Mouse (Mus musculus) gastrocnemius, postnatal 36 days (tissue): ENCODE data around the gene Ano2. TPM values are rescaled to one million over a fixed set of nuclear protein-coding genes. Genes with fewer than 3 reads are reported as not detected.

ENCODE experiments used
- DNase-seq, 2 experiments: peaks; one replicate each; pipeline ENCODE4 v3.0.0; 2022
- intact Hi-C: fragments of 180-260 bp; cut with DNase I; formaldehyde crosslinking; loops from one replicate; pipeline ENCODE4 v1.15.1; 2025
- long read RNA-seq, 2 experiments: library from polyadenylated mRNA; stranded (forward); transcript quantifications; one replicate each; pipeline ENCODE4 v2.0.0; 2021
- total RNA-seq, 2 experiments: library from RNA; stranded (reverse); gene quantifications; 2 replicates each; pipeline ENCODE4 v1.2.3; 2021

The Ano2 gene
- not detected for total RNA-seq
- long read RNA-seq, experiment 1, result 0 reads
- long read RNA-seq, experiment 2, result 0 reads

GRCm38 (mm10) chr6:125690057-125690703 lies at the start of gene Ano2:
Gene Ano2 (plus strand): TSS chr6:125690419.
- intact Hi-C loops, result no loop called here
- no peak for DNase-seq

- no peak for DNase-seq
- intact Hi-C loops, result no loop called here
Observed at GRCm38 (mm10) chr6:125640486-125640885, 49.7 kb upstream of the Ano2 start.

GRCm38 (mm10) chr6:125641146-125641545 lies 49.1 kb upstream of the Ano2 start:
- DNase-seq, result no peak
- intact Hi-C loops, result no loop called here

DNA sequence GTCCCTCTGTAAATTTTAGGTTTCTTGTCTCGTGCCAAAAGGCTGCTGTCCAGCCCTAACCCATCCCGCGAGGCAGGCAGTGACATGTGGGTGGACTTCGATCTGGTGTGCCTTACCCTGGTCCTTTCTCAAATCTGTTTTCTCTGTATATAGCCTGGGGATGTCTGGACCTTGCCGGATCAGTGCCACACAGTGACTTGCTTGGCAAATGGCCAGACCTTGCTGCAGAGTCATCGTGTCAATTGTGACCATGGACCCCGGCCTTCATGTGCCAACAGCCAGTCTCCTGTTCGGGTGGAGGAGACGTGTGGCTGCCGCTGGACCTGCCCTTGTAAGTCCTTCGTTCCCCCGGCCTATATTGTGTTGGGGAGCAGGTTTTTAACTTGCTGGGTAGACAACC lies 41.3 kb upstream of the Ano2 start:
- intact Hi-C loops, result no loop called here
- no peak for DNase-seq

DNA sequence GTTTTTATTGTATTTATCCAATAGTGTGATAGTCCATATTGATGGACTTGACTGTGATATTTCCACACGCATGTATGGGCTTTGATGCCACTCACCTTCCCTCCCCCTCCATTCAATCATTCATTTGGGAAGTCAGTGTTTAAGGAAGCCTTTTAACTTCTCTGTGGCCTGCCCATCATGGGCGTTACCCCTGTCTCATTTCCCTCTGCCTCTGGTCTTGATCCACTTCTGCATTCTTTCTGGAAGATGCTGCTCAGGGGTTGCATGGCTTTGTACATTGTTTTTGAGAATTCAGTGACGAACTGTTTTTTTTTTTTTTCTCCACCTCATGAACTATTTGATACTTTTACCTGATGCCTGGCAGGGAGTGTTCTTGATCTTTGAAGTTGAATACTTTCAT lies 38.9 kb upstream of the Ano2 start:
- intact Hi-C loops, result no loop called here
- DNase-seq, result no peak

DNA sequence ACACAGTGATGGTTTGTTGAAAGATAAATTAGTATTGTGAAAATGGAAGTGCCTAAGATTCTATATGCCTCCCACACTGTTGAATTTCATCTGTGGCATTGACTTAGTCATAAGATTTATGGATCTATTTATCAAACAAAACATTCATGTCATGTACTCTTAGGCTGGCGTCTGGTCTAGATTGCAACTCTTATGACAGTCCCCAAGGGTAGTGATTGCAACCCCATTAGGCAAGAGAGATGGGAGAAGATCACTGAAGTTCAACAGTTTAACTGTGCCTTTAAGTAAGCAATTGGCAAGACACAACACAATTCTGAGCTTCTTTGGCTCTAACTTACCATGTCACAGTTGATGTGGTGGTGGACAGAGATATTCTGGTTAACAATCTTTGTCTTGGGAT lies 36.8 kb upstream of the Ano2 start:
- no peak for DNase-seq
- intact Hi-C loops, result no loop called here

GRCm38 (mm10) chr6:125656921-125657320 lies 33.3 kb upstream of the Ano2 start:
- intact Hi-C loops, result no loop called here
- no peak for DNase-seq

- intact Hi-C loops, result no loop called here
- DNase-seq, result no peak
Observed at GRCm38 (mm10) chr6:125657966-125658365, 32.3 kb upstream of the Ano2 start.

DNA sequence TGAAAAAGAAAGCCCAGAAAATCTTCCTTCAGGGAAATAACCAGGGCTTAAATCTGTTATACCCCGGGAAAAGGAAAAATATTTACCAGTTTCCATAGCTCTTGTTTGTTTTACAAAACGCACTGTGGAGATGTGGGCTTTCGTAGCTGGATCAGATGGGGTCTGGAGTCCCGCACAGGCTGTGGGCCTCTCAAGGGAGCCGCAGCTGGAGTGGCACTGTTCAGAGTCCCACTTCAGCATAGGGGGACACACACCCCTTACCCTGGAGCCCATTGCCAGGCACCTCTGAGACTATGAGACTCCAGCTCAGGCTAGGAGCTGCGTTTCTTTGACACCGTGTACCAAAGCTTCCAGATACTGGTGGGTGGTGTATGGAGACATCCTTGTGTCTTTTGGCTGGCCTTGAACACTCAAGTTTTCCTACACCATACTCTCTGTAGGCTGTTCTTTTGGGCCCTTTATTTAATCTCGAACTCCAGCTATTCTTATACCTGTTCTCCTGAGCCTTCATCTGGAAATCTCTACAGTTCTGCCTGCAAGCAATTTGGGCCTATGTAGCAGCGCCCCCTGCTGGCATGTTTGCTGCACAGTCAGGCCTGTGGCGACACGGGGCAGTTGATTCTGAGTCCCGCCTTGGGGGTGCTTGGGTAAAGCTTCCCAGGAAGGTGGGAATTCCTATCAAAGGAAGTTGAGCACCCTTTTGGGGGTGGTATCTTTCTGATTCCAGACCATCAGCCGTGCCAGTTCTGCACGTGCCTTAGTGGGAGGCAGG lies 28.9 kb upstream of the Ano2 start:
- peak; percentile 49 to 53 for DNase-seq
- intact Hi-C loops, result loop anchor here (1.0 kb wide), 1 partner anchor 39 kb away; no protein-coding TSS in a partner anchor

- no peak for DNase-seq
- intact Hi-C loops, result no loop called here
Observed at GRCm38 (mm10) chr6:125663906-125664305, 26.3 kb upstream of the Ano2 start.

- DNase-seq, result no peak
- intact Hi-C loops, result no loop called here
Observed at GRCm38 (mm10) chr6:125671835-125672234, 18.4 kb upstream of the Ano2 start.

DNA sequence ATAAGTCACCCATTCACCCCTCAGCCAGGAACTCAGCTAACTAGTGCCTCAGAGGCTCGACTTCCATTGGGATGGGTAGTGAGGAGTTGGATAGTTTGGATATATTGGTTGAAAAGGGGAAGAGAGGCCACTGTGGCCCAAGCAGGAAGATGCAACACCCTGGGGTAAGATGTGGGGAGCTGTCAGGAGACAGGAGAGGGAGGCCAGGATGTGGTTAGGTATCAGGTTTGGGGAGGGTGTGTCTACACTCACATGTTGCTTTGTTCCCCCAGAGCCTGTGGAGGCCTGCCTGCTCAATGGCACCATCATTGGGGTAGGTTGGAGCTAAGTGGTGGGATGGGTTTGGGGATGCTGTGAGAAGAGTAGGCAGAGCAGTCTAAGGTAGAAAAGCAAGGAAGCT lies 11.7 kb upstream of the Ano2 start:
- intact Hi-C loops, result no loop called here
- DNase-seq, result no peak

DNA sequence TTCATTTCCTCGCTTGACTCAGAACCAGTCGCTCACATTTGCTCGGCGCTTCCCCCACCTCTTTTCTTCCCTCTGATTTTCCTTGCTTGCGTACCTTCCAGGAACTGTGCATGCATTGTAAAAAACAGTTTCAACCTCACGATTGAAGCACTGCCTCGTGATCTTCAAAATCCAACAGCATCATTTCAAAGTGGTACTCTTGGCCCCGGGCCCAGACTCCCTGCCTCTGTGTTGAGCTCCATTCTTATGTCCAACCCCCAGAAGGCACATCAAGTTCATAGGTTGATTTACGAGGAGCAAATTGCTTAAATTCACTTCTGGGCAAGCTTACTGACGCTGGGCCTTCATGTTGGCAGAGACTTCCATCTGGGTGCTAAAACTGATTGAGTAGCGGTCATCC lies 9.6 kb upstream of the Ano2 start:
- no peak for DNase-seq
- intact Hi-C loops, result no loop called here

GRCm38 (mm10) chr6:125685420-125685819 lies 4.8 kb upstream of the Ano2 start:
- DNase-seq, result no peak
- intact Hi-C loops, result no loop called here

DNA sequence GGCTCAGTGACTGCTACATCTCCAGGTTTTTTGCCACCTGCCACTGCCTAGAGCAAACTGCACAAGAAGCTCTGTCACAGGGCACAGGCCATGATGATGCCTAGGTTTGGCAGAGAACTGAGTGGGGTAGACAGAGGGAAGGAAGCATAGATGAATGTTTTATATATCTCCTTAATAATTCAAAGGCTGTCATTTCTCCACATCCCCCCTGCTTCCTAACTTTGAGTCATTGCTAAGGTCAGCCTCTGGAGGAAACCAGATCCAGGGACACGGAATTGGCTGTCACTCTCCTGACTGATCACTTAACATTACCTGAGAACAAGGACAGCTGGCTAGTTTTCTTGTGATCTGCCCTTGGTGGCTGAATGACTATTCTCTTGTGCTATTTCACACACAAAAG lies 2.2 kb upstream of the Ano2 start:
- DNase-seq, result no peak
- intact Hi-C loops, result no loop called here

DNA sequence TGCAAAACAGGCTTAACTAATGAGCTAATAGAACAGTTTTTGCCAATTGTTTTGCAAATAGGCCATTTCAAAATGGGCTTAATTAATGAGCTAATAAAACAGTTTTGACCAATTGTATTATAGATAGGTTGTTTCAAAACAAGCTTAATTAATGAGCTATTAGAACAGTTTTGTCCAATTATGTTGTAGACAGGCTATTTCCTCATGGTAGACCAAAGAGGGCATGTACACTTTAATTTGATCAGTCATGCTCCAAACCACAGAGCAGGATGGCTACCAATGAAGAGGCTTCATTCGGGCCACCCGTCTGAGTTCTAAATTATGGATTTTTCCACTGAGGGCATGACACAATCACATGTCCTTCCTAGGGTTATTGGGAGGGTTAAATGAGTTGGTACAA lies 10.9 kb downstream of the Ano2 start:
- DNase-seq, result no peak
- intact Hi-C loops, result no loop called here

DNA sequence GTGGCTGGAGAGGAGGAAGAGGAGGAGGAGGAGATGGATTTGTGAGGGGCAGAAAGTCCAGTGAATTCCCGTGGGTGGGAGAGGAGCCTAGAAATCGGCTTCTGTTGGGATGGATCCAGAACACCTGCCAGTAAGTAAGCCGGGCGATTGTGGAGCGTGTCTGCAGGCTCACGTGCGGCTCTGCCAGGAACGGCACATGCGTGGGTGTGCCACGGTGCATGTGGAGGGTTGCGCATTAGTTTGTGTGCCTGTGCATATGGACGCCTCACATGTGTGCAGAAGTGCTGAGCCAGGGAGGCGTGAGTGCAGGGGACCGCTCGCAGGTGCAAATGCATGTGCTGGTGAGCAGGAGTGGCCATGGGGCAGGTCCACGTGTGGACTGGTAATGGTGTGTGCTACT lies 21.0 kb downstream of the Ano2 start:
- intact Hi-C loops, result no loop called here
- no peak for DNase-seq

DNA sequence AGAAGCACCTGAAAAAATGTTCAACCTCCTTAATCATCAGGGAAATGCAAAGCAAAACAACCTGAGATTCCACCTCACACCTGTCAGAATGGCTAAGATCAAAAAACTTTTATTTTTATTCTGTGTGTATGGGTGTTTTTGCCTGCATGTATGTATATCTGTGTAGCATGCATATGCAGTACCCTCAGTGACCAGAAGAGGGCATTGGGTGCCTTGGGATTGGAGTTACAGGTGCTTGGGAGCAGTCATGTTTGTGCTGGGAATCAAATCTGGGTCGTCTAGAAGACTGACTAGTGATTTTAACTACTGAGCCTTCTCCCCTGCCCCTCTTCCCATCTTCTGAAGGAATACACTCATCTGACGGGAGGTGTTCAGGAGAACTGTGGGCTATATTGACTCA lies 36.2 kb downstream of the Ano2 start:
- DNase-seq, result no peak
- intact Hi-C loops, result no loop called here

- no peak for DNase-seq
- intact Hi-C loops, result no loop called here
Observed at GRCm38 (mm10) chr6:125727484-125727911, 37.3 kb downstream of the Ano2 start.

GRCm38 (mm10) chr6:125729471-125729870 lies 39.3 kb downstream of the Ano2 start:
- DNase-seq, result no peak
- intact Hi-C loops, result no loop called here

GRCm38 (mm10) chr6:125729986-125730535 lies 39.8 kb downstream of the Ano2 start:
- no peak for DNase-seq
- intact Hi-C loops, result no loop called here
